Mouse (Mus musculus) cerebellum, adult 9-11 months (tissue): ENCODE measurements at regions not wholly inside any gene's neighbourhood (a gene's known extent, or its start where the extent isn't known, plus 50 kb on each side); places are given as distances from the start of the nearest gene placed in this dataset.

ENCODE experiments used
- DNase-seq: peaks from one replicate; pipeline ENCODE4 v3.0.0; 2022

DNA sequence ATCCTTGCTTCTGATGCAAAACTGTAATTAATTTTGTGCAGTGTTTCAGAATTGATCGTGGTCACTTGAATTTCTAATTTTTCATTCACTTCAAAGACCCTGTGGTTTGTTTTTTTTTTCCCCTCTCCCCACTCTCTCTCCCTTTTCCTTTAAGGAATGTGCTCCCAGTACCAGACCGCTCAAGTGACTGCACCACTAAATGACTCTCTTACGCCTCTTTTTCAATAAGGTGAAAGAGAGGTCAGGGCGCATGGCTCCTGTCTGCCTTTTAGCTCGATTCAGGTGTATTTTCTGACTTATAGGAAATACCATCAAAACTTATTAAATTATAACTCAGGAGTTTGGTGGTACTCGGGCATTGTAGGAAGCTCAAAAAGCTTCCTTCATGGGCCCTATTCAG is 146.0 kb upstream of the Zfp507 start:
- DNase-seq = no peak

DNA sequence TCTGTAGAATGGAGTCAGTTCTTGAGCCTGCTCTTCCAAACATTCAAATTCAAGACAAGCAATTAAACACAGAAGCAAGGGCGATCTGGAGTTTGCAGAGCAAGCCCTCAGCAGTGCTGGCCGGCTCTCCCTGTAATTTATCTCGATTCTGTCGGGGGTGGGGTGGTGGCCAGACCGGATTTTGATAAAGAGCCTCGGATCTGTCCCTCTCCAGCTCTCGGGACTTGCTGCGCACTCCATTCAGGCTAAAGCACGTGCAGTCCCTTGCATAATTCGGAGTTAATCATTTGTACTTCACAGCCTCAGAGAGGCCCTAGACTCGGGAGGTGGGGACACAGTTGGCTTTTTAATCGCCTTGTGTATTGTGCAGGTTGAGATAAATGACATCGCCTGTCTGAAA is 145.6 kb upstream of the Zfp507 start:
- no peak for DNase-seq

DNA sequence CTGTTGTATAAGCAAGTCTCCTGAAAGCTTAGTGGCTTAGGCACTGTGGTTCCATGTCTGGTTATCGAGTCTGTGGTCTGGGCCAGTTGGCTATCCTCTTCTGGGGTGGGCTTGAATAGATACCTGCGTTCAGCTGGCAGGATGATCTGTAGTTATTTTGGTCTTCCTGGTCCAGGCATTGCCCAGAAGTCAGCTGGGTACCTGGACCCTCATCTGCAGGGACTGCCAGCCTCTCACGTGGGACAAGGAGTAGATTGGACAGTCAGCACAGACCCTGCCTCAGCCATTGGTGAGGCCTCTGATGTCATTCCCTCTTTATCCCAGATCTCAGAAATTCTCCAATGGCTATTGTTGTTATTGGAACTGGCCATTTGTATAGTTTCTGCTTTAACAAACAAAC is 138.3 kb upstream of the Zfp507 start:
- no peak for DNase-seq

DNA sequence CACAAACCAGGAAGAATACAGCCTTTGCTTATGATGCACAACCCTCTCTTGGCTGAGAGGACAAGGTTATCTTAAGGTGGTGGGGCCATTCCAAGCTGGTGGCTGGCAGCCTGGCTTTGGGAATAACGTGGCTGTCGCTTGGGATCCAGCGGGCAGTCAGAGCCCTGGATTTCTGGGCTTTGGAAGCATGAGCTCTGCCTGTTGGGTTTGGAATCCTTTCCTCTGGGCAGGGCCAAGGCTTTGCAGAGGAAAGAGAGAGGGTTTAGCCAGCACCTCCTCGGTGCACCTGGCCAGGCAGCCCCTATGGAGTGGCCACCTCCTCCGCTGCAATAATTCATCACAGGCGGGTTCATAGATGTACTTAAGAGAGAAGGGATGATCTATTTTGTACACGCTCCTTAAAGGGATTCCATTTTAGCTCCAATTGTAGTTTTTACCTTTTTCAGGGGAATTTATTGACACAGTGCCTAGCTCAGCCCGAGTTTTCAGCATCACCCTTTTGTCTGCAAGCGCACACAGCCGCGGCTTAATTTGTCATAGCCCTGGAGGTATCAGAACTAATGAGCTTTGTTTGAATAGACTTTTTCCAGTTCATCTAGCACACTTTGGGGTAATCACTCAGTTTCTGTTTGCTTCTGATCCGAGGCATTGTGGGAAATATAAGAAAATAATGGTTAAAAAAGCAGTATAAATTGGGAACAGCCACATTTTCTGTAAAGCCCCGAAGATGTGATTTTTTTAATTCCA is 135.5 kb upstream of the Zfp507 start:
- no peak for DNase-seq

DNA sequence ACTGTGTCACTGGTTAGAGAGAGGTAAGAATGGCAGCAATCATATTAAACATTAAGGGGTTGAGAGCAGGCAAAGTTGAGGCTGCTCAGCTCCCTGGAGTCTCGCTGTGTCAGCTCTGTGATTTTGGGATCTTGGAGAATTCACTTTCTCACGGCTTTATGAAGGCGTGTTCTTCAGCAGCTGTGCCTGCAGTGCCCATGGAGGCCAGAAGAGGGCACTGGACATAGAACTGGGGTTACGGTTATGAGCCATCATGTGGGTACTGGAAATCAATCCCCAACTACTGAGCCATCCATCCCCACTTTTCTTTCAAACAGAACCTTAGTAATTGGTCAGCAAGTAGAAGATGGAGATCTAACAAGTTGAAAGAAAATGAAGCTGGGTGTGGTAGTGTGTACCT is 123.9 kb upstream of the Zfp507 start:
- no peak for DNase-seq

DNA sequence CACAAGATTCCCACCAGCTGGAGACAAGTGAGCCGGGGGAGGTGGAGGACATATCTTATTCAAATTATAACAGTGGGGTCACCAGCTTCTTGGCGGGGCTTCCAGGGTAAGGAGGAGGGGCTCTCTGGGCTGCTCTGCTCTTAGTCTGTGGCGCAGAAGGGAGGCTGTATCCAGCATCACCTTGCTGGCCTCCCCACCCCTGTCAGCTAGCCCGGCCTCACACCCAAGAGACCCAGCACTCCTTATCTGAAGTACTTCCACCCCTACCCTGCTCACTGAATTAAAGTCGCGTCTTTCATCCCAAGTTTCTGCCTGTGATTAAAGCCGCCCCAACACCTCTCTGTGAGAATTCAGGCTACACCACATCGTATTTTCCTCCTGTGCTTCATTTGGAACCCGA is 119.8 kb upstream of the Zfp507 start:
- DNase-seq = no peak

DNA sequence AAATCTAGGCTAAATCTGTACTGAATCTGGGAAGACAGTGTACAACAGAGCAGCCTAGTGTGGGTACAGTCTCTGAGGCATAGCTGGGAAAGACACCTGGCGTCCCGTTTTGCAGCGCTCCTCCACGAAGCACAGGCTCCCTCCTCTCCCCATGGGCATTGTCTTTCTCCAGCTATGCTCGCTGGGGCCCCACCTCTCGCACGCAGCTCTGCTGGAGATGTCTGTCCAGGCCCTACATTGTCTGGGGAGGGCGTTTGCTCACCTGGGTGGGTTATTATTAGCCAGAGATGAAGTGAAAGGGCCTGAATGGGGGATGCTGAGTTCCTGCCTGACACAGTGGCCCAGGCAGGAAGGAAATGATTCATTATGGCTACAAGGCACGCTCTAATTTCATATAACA is 118.1 kb upstream of the Zfp507 start:
- no peak for DNase-seq

DNA sequence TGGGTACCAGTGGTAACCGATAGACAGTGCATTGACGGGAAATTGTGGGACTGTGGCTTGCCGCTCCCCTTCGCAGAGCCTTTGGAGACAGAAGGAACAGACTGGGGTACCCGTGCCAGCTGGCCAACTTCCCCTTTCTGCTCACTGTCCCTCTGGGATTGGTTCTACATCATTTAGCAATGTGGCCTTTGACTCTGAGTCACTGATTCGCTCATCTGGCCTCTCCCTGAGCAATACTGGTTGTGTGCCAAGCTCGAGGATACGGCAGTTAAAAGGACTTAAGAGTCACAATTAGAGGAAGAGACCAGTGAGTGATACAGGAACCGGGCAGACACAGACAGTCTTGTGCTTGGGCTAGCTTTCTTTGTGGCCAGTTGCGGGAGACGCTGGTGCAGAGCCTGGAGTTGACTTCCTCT is 117.4 kb upstream of the Zfp507 start:
- DNase-seq = no peak

DNA sequence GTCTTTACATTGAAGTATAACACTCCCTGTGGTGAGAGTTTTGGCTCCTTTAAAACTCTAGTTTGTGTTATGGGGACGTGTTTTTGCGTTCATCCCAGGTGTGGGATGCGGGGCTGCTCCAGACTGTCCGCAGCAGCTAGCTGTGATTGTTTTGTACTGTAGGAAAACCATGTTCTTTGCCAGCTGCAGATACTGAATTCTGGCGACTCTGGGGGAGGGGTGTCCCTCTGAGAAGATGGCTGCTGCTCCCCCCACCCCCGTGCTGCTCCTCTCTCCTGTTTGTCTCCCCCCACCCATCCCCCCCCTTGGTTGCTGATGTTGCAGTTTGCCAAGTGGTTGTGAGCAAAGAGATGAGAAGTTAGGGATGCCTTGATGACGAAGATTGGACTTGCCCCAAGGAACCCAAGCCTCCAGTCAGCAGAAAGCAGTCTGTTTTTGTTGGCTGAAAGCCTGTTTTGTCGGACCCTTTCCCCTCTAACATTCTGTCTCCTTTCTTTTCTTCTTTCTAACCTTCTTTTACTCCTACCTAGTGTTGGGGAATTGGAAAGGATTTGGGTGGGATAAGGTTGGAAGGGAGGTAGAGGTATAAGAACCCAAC is 107.4 kb upstream of the Zfp507 start:
- DNase-seq = no peak

DNA sequence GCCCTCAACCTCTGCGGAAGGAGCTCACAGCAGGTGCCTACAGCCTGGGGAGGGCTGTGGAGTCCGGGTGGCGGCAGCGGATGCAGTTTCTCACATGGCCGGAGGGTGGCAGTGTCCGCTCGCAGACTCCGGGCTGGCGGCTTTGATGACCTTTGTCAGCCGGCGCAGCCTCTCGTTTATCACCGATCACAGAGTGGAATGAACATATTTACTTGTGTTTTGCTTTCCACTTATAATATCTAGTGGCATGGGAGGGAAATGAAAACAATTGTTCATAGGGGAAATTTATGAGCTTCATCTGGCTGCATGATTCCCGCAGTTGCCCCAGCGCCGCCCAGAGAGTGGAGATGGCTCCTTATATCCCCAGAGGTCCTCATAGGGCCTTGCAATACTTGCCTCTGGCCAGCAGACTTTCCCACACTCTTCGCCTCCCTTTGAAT is 99.2 kb upstream of the Zfp507 start:
- peak; percentile 60 for DNase-seq

DNA sequence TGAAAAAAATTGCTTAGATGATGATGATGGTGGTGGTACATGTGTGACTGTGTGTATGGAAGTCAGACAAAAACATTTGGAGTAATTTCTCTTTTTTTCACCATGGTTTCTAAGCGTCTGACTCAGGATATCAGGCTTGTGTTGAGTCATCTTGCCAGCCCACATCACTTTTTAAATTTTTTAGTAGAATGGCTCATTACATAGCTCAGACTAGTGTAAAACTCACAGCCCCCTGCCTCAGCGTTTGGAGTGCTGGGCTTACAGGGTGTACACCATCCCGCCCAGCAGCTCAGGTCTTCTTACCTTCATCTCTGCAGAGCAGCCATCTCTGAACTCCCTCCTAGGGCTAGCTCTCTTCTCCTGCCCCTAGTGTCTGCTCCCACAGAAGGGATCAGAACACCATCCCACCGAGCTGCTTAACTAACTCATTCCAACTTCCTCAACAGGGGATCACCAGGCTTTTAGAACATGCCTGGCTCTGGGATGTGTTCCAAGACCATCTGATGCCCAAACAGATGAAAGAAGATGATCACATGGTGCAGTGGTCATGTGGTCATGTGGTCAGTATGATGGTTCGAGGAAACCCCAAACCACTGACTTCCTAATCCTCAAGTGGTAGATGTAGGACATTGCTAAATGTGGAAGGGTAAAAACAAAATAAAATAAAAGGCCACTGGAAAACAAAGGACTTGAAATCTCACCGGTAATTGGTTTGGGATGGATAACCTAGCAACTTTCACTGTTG is 96.1 kb upstream of the Zfp507 start:
- DNase-seq = no peak

DNA sequence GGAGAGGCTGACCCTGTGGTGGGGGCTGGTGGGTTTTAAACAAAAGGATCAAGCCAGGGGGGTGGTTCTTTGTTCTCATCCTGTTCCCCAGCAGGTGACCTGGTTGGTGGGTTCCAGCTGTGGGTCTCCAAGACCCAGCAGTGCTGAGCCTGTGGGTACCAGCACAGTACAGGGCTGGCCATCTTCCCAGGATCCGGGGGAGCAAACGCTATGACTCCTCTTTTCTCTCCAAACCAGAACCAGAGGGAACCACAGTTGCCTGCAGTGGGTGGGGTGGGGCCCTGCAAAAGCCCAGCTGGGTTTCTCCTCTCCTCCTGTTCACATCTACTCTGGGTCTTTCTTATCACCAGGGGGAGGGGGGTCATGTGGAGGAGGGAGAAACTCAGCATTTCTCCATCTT is 90.5 kb upstream of the Zfp507 start:
- no peak for DNase-seq

DNA sequence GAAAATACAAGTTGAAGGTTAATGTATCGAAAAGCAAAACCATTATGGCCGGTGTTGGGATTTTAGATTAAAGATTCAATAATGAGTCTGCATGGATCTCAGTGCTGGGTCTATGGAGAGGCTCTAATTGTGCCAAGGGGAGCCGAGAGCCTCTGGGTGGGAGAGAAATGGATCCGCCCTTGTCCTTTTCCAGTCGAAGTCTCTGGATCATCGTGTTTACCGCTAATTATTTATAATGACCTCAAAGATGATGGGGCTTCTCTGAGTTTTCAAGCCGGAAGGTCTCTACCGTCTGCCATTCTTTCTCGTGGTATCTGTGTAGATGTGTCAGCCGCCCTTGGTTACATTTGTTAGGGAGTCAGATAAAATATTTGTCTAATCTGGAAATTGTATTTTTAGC is 83.2 kb upstream of the Zfp507 start:
- DNase-seq = no peak

DNA sequence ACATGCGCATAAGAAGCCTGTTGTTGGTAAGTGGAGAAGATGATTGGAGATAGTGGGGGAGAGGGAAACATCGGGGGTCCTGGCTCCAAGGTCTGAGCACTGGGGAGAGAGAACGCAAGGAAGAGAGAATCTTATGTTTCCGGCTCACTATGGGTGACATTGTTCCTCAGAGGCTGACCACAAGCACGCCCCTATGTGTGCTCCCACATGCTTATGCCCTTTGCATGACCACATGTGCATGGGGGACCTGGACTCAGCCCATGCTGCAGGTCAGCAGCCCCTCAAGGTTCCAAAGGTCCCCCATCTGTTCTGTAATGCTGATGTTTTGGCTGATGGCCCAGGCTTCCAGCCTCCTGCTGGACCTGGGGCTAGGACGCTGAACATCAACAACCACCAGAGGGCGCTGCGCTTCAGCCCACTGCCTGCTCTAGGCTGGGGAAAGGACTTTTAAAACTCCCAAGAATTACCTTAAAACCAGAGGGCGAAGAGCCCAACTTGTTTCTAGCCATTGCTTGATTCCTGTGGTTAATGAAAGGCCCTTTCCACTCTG is 77.0 kb upstream of the Zfp507 start:
- peak; percentile 25 for DNase-seq

DNA sequence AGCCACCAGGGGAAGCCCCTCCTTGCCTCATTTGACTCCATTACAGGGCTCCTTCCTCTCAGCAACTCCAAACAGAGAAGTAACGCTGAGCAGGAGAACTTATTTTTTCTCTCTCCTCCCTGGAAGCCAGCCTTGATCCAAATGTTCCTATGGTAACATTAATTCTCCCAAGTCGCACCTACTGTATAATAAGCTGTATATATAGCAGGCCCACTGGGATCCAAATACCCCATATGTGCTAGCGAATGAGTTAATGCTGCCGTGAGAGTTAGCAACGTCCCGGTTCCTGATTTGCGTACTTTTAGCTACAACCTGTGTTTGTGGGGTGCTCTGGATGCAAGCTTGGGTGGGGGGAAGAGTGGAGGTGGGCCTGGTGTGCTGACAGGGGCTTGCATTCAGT is 75.4 kb upstream of the Zfp507 start:
- DNase-seq = no peak

DNA sequence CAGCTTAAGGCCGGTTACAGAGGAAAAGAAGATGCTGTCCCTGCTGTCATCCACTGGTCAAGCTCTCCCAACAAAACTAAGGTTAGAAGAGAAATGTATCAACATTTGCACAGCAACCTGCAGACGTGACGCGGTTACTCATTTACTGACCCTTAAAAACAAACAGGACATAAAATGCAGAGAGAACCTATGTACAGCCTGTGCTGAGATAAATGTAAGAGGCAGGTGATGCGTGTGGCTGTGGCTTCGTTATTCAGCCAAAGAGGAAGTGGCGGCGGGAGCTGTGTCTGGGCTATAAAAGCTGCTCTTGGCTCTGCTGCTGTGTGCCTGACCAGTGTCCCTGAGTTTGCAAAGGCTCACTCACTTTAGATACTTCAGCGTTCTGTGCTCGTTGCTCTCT is 58.2 kb upstream of the Zfp507 start:
- no peak for DNase-seq

DNA sequence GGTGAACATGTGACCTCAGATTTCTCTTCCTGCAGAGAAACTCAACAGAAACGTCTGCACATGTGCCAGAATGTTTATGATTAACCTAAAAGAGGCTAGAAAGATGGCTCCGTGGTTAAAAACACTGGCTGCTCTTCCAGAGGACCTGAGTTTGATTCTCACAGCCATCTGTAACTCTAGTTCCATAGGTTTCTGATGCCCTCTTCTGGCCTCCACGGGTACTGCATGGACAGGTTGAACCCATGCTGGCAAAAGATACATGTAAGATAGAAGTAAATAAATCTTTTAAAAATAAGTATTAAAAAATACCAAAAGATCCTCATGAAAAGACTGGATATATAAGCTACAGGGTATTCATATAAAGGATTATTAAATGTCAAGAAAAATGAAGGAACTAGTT is 56.8 kb upstream of the Zfp507 start:
- no peak for DNase-seq

DNA sequence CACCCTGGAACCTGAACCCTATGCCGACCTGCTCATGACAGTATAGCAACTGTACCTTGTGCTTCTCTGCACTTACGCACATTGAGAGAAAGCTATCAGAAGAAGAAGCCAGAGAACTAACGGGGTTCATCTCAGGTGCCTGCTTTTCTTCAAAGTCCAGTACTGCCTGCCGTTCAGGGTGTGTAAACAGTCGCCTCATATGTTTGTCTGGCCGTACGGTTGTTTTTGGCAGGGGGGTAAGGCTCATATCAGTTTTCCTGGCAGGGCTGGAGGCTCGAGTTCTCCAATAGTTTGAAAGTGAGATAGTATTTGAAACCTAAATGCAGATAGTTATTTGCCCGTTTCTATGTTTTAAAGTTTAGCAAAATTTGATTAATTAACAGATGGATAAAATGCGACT is 54.9 kb upstream of the Zfp507 start:
- no peak for DNase-seq
